Mouse (Mus musculus) frontal cortex, postnatal 25 days (tissue): ENCODE measurements around the gene Psma7.

Source experiments
- DNase-seq, 2 experiments: peaks; one replicate each; pipeline ENCODE4 v3.0.0; 2022; ENCODE audit warnings: low spot score in 2 of 2

The Psma7 gene

DNA sequence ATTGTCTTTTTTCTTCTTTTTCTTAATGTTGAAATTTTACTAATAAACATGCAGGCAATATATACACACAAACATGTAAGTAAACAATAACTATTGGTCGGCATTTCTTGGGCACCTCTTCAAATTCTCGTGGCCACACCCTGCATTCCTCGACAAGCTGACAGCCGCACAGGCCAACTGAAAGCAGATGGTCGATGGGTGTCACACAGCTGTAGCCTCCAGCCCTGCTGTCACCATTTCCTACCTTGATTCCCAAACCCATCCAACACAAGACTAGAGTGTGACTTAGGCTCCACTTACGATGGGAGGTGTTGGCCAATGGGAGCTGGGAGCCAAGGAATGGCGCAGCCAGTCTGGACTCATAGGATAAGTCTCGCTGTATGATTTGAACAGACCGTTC is 40.6 kb downstream of the Psma7 start:
- DNase-seq = no peak

DNA sequence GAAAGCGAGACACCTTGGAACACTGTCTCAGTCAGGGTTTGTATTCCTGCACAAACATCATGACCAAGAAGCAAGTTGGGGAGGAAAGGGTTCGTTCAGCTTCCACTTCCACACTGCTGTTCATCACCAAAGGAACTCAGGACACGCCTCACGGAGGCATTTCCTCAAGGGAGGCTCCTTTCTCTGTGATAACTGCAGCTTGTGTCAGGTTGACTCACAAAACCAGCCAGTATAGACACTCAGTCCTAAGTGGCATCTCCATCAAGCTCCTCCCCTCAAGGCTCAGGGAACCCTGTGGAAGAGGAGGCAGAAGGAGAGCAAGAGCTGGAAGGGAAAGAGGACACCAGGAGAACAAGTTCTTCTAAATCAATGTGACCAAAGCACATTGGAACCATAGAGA is 43.8 kb downstream of the Psma7 start:
- no peak for DNase-seq

DNA sequence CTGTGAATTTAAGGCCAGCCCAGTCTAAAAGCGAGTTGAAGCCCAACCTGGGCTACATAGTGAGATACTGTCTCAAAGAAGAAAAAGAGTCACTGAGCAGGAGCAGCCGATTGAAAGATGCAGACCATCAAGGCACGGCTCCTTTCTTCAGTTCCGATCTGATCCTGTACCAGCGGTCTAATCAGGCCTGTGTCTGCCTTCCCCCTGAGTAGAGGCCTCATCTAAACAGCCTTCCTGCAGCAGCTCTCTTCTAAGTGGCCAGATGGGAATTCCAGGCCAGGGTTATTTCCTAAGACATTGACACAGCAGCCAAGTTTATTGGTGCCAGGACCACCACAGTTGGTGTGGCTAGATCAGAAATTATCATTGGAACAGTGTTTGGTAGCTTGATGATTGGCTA is 49.2 kb downstream of the Psma7 start:
- DNase-seq = no peak

DNA sequence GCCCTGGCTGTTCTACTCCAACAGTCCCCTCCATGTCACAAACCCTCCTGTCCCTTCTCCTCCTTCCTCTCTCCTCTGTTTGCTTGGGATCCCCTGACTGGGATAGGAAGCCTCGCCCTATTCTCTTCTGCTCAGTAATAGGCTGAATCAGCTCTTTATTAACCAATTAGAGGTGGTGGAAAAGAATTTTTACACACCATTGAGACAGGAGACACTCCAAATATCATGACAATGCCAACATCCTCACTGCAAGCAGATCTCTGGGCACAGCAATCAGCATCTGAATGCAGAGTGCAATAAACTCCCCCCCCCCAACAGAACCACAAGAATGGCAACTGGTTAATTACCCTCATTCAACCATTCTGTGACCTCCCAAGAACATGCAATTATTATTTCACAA is 53.1 kb downstream of the Psma7 start:
- no peak for DNase-seq

DNA sequence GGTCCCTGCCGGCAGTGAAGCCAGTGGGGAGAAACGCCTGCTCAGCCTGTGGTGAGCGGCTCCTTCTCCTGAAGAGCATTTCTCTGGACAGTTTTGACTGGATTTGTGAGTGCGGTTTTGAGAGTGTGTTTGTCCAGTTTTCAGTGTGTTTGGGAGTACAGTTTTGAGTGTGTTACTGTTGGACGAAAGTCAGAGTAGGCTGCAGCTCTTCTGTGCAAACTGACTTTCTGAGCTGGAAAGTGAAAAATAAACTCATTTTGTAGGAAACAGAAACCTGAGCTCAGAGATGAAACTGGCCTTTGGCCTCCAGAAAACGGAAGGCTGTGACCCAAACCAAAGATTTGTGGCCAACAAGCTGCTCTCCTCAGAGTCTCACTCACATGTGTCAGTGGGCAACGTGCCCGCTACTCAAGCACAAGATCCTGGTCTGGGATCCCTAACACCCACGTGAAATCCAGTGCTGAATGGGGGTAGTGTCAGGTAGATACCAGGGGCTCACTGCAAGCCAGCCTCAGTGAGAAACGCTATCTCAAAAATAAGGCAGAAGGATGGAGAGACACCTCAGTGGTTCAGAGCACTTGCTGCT is 55.7 kb downstream of the Psma7 start:
- no peak for DNase-seq
